Mouse (Mus musculus) cerebellum, adult 8-10 months (tissue): ENCODE results near the gene Snrpc.

Experiments used
- DNase-seq: peaks from one replicate; pipeline ENCODE4 v3.0.0; 2022

Snrpc gene

GRCm38 (mm10) chr17:27866737-27867136 lies 28.8 kb downstream of the Snrpc start:
- DNase-seq = no peak

GRCm38 (mm10) chr17:27871851-27872250 lies 33.9 kb downstream of the Snrpc start:
- peak; percentile 57 for DNase-seq

GRCm38 (mm10) chr17:27873583-27873982 lies 35.6 kb downstream of the Snrpc start:
- no peak for DNase-seq

GRCm38 (mm10) chr17:27874510-27874909 lies 36.6 kb downstream of the Snrpc start:
- no peak for DNase-seq

GRCm38 (mm10) chr17:27881518-27881917 lies 43.6 kb downstream of the Snrpc start:
- no peak for DNase-seq

GRCm38 (mm10) chr17:27883129-27883528 lies 45.2 kb downstream of the Snrpc start:
- no peak for DNase-seq

- no peak for DNase-seq
These were observed 46.0 kb downstream of the Snrpc start for GRCm38 (mm10) chr17:27883994-27884393.

GRCm38 (mm10) chr17:27886499-27887210 lies 48.7 kb downstream of the Snrpc start:
- peak; percentile 25 for DNase-seq
